Mouse (Mus musculus): ENCODE measurements around the gene Tenm3.

- TF ChIP-seq CTCF (IDR thresholded peaks at IDR 0.05; ENCODE audit: low read depth) (no peak), EP300 (IDR thresholded peaks at IDR 0.05; ENCODE audit: low read depth) (no peak)
Measured at GRCm38 (mm10) chr8:48599028-48599427, 244.7 kb downstream of the Tenm3 start.

All from liver, postnatal 0 days (tissue).